Mouse (Mus musculus): ENCODE results near the gene Lypd8.

DNA sequence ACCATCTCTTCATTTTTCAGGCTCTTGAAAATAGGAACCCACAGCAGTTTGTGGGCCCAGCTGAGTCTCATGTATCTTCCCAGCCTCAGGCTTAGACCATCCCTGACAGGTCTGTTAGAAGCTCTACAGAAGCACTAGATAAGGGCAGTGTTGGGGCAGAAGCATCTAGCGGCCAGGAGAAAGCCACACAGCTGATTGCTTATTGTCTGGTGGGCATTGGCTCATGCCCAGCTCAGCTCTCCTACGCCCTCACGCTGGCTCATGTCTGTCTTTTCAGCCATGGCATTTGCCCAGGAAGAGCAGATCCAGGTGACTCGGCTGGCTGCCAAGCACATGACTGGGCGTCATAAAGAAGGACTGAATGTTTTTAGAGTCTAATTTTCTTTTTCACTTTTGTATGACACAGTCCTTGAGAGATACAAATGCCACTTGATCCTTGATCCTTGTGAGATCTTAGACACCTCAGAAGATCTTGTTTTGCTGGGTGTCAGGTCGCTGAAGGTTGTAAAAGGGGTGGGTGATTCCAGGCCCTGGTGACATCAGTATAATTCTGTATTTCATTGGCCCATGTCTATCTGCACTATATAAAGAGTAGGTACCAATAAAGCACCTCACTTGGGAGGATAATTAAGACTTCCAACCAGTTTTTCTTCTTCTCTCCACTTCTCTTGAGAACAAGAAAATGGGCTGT, 20.9 kb upstream of the Lypd8 start:
- no peak for TF ChIP-seq CTCF (IDR thresholded peaks at IDR 0.05; ENCODE audit: control insufficient read depth, insufficient read depth, insufficient read length)
- TF ChIP-seq MYOD1 (IDR thresholded peaks at IDR 0.05; ENCODE audit: control insufficient read depth, insufficient read length, low read depth): no peak
- TF ChIP-seq MAX (IDR thresholded peaks at IDR 0.05): no peak
- no peak for TF ChIP-seq USF1 (IDR thresholded peaks at IDR 0.05; ENCODE audit: low read depth)
- TF ChIP-seq CEBPB (IDR thresholded peaks at IDR 0.05; ENCODE audit: low read depth): no peak

All from C2C12 (cell line).